ENCODE assay signal across 26 mouse cellular contexts in genomic region chr8:108760745-108761144, GRCm38 (mm10).
A peak's percentile ranks its signal among the peaks of the same experiment; 100 is the strongest.
DNase-seq lines count a peak whose midpoint lies in the region; ATAC-seq and TF ChIP-seq lines count a peak whose summit lies in the region.
"Had no signal": no experiment of that assay in that cellular context is flagged by ENCODE, and none has a peak within 500 bp of the region (broad histone marks: within the 10 kb centered on the region; RNA-seq: fewer than 3 reads in every experiment).

No protein-coding gene starts in this region.

- no peaks in the 10 kb centered on the region for H3K27me3 ChIP-seq in limb, embryonic 13.5 days
- no peaks in the 10 kb centered on the region for H3K27me3 ChIP-seq in limb, embryonic 10.5 days (ENCODE audit: low read depth, poor library complexity, severe bottlenecking)
- no peaks in the 10 kb centered on the region for H3K27me3 ChIP-seq in liver, embryonic 13.5 days
- H3K27me3 ChIP-seq in liver, postnatal 0 days (ENCODE audit: insufficient read depth, low read length), result no peaks in the 10 kb centered on the region
- H3K27me3 ChIP-seq: CH12.LX; embryonic facial prominence, embryonic 12.5 days; embryonic facial prominence, embryonic 15.5 days; heart, embryonic 13.5 days; Patski had no signal

- no peaks in the 10 kb centered on the region for H3K36me3 ChIP-seq in limb, embryonic 13.5 days
- H3K36me3 ChIP-seq in limb, embryonic 10.5 days, result no peaks in the 10 kb centered on the region
- no peaks in the 10 kb centered on the region for H3K36me3 ChIP-seq in liver, embryonic 13.5 days
- no peaks in the 10 kb centered on the region for H3K36me3 ChIP-seq in liver, postnatal 0 days (replicated peaks; ENCODE audit: insufficient read depth, low read length)
- H3K36me3 ChIP-seq: embryonic facial prominence, embryonic 12.5 days; embryonic facial prominence, embryonic 15.5 days; G1E; heart, embryonic 10.5 days; heart, embryonic 13.5 days had no signal

- no peak for ATAC-seq in limb, embryonic 13.5 days (ENCODE audit: low FRiP score, low read depth)
- ATAC-seq in liver, embryonic 13.5 days (ENCODE audit: low read depth), result peak; percentile 43; the same call in 1 of the 2 replicates
- peak; percentile 53 for ATAC-seq in liver, postnatal 0 days
- ATAC-seq: forebrain, postnatal 0 days; hindbrain, postnatal 0 days; Patski had no signal

- H3K4me2 ChIP-seq in limb, embryonic 13.5 days (replicated peaks), result 0 out of 2 replicates have a peak overlapping the region, but pooled peaks have one; percentile 3
- H3K4me2 ChIP-seq in liver, embryonic 13.5 days, result no peak overlapping the region
- H3K4me2 ChIP-seq in liver, postnatal 0 days (ENCODE audit: low read depth, low read length), result no peak overlapping the region
- H3K4me2 ChIP-seq: embryonic facial prominence, embryonic 12.5 days; embryonic facial prominence, embryonic 15.5 days; heart, embryonic 13.5 days; hindbrain, embryonic 14.5 days had no signal

- H3K9me3 ChIP-seq in limb, embryonic 13.5 days, result no peaks in the 10 kb centered on the region
- no peaks in the 10 kb centered on the region for H3K9me3 ChIP-seq in limb, embryonic 10.5 days (replicated peaks)
- H3K9me3 ChIP-seq in liver, embryonic 13.5 days (replicated peaks), result no peaks in the 10 kb centered on the region
- no peaks in the 10 kb centered on the region for H3K9me3 ChIP-seq in liver, postnatal 0 days (ENCODE audit: low read length)
- H3K9me3 ChIP-seq: embryonic facial prominence, embryonic 12.5 days; embryonic facial prominence, embryonic 15.5 days; heart, embryonic 10.5 days; heart, embryonic 13.5 days had no signal

- H3K27ac ChIP-seq in limb, embryonic 13.5 days, result no peak overlapping the region
- no peak overlapping the region for H3K27ac ChIP-seq in limb, embryonic 10.5 days
- H3K27ac ChIP-seq in liver, embryonic 13.5 days, result no peak overlapping the region
- no peak overlapping the region for H3K27ac ChIP-seq in liver, postnatal 0 days (ENCODE audit: low read depth)
- H3K27ac ChIP-seq: embryonic facial prominence, embryonic 12.5 days; embryonic facial prominence, embryonic 15.5 days; heart, adult 2 months; heart, embryonic 10.5 days; heart, embryonic 13.5 days; hindbrain, embryonic 14.5 days; hindbrain, postnatal 0 days had no signal

- no peak overlapping the region for H3K9ac ChIP-seq in limb, embryonic 13.5 days
- H3K9ac ChIP-seq in liver, embryonic 13.5 days, result no peak overlapping the region
- no peak overlapping the region for H3K9ac ChIP-seq in liver, postnatal 0 days (replicated peaks)
- H3K9ac ChIP-seq: embryonic facial prominence, embryonic 12.5 days; embryonic facial prominence, embryonic 15.5 days; forebrain, postnatal 0 days; heart, embryonic 13.5 days; hindbrain, embryonic 14.5 days had no signal

- H3K4me3 ChIP-seq in limb, embryonic 13.5 days, result no peak overlapping the region
- no peak overlapping the region for H3K4me3 ChIP-seq in limb, embryonic 10.5 days
- no peak overlapping the region for H3K4me3 ChIP-seq in liver, embryonic 13.5 days (replicated peaks)
- H3K4me3 ChIP-seq in liver, postnatal 0 days (ENCODE audit: low read depth, low read length), result no peak overlapping the region
- H3K4me3 ChIP-seq: embryonic facial prominence, embryonic 12.5 days; embryonic facial prominence, embryonic 15.5 days; heart, adult 2 months; heart, embryonic 10.5 days; heart, embryonic 13.5 days had no signal

- no peak for DNase-seq in limb, embryonic 10.5 days (ENCODE audit: low spot score)
- DNase-seq in liver, embryonic 13.5 days, result no peak
- no peak for DNase-seq in liver, postnatal 0 days
- no peak for DNase-seq in adrenal gland, postnatal 25 days
- DNase-seq in B cell, adult 2 months, result no peak
- DNase-seq: adrenal gland, postnatal 10 days; cerebellum, adult 11 months; cerebellum, adult 2 months; cerebellum, adult 9-11 months; cerebellum, postnatal 25 days; forebrain, postnatal 0 days; gastrocnemius, postnatal 10 days; gastrocnemius, postnatal 36 days; heart, adult 2 months; heart, postnatal 14 days; heart, postnatal 4 days had no signal

- TF ChIP-seq EP300 in liver, postnatal 0 days (IDR thresholded peaks at IDR 0.05; ENCODE audit: low read depth), result no peak

- WGBS in limb, embryonic 13.5 days, result 42% methylated on average over 10 of the region's 10 CpGs
- 43% methylated on average over 10 of the region's 10 CpGs for WGBS in limb, embryonic 10.5 days
- WGBS in liver, embryonic 13.5 days (ENCODE audit: insufficient replicate concordance), result 66% methylated on average over 10 of the region's 10 CpGs
- 63% methylated on average over 10 of the region's 10 CpGs for WGBS in liver, postnatal 0 days (ENCODE audit: insufficient replicate concordance)

- no peak for TF ChIP-seq CTCF in liver, postnatal 0 days (IDR thresholded peaks at IDR 0.05; ENCODE audit: low read depth)

- H3K4me1 ChIP-seq in limb, embryonic 13.5 days, result peaks cover 89% of the 10 kb centered on the region
- peaks cover 87% of the 10 kb centered on the region for H3K4me1 ChIP-seq in limb, embryonic 10.5 days
- H3K4me1 ChIP-seq in liver, embryonic 13.5 days (replicated peaks), result peaks cover 52% of the 10 kb centered on the region
- H3K4me1 ChIP-seq in liver, postnatal 0 days (ENCODE audit: insufficient read depth), result peaks cover 18% of the 10 kb centered on the region
